Mouse (Mus musculus) effector memory CD4-positive, alpha-beta T cell, adult 7 months (primary cell): Measurements from ENCODE around the gene Thsd7b. TPM values are rescaled to one million over a fixed set of nuclear protein-coding genes. Genes with fewer than 3 reads are reported as not detected.

Experiments used
- polyA plus RNA-seq: library from polyadenylated mRNA; unstranded; fragments of 100-300 nt; shearing (Covaris generic); gene quantifications from one replicate; pipeline ENCODE4 v1.2.1, GENCODE M21; 2017

Thsd7b gene
- 10.9 TPM for polyA plus RNA-seq

DNA sequence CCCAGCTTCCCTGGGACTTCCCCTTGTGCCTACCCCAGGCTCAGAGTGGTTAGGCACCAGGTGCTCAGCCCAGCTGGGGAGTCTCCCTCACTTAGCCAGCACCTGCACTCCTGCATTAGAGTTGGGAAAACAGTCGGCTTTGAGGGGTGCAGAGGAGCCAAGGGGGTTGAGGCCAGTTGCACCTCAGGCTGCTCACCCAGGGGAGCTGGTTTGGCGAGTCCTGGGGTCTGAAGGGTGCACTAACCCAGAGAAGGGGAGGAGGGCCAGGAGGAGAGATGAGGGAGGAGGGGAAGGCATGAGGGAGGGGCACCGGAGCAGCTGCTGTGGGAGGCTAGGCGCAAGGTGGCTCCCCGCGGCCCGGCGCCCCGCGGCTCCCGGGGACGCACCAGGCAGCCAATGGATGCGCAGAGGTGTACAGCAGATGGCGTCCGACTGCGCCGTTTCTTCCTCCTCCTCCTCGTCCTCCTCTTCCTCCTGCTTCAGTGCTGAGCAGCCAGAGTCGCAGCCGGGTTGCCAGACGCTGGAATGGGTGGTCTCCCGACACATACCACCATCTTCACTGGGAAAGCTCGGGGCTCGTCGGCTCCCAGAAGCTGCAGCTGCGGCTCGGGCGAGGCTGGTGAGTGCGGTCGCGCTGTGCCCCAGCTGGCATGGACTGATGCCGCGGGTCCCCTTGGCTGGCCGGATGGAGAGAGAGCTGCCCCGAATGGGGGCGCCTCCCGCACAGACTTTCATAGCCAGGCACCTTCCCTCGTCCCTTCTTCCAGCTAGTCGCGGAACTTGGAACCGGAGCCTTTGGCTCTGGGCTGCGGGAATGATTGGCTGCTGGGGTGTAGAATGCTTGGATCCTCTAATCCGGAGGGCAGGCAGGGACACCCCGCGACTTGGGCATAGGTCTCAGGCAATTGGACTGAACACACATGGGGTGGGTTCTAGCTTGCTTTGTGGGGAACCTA, at the start of gene Thsd7b:
Gene Thsd7b, plus strand, starts transcription at position 321 of the 956 bp plus-strand sequence.

